Mouse (Mus musculus) heart, postnatal 36 days (tissue): ENCODE measurements around the gene Col4a2. TPM values are rescaled to one million over a fixed set of nuclear protein-coding genes. Genes with fewer than 3 reads are reported as not detected.

Experiments
- DNase-seq, 2 experiments: peaks; one replicate each; pipeline ENCODE4 v3.0.0; 2021 to 2022
- intact Hi-C: fragments of 180-260 bp; cut with DNase I; formaldehyde crosslinking; loops from one replicate; pipeline ENCODE4 v1.15.1; 2025
- total RNA-seq, 2 experiments: library from RNA; stranded (reverse); gene quantifications; 2 replicates each; pipeline ENCODE4 v1.2.3; 2021

Gene Col4a2
- total RNA-seq, result 100 to 1,000 TPM; 228 to 282 TPM

DNA sequence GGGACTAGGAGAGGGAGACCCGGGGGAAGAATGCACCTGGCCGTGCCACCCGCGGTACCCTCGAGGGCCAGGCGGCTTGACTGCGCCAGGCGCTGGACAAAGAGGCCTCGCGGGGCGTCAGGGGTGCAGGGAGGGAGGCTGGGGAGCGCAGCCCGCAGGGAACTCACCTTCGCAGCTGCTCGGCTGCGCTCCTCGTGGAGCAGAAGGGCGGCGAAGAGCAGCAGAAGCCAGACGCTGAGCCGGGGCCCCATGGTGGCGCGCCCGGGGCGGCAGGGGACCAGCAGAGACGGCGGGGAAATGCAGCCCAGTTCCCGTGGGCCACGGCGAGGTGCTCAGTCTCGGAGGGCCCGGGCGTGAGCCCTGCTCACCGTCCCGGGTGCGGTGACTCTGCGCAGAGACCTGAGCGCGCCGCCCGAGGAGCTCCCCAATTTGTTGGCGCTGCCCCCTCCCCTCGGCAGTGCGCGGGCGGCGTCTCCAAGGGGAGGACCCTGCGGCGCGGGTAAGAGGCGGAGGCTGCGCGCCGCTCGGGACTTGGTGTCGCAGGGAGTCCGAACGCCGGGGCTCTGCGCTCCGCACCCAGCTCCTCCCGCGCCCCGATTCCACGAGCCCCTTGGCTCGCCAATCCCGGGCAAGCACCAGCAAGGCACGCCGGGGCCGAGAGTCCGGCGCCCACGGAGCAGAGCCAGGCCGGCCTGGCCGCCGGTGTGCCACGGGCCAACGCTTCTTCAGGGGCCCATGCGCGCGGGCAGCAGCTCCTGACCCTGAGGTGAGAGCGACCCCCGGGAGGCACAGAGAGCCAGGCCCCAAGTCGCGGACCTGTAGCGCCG lies at the start of gene Col4a2, which contains the start of gene Col4a1:
Col4a2 (plus strand) TSS at position 457 of the 827 bp plus-strand sequence.
Col4a1 (minus strand) TSS at position 478 of the 827 bp plus-strand sequence.
- peak; percentile 80 to 86 for DNase-seq
- intact Hi-C loops, result loop anchor here (1.0 to 2.0 kb wide), 2 partner anchors 10 to 60 kb away; no protein-coding TSS in a partner anchor

DNA sequence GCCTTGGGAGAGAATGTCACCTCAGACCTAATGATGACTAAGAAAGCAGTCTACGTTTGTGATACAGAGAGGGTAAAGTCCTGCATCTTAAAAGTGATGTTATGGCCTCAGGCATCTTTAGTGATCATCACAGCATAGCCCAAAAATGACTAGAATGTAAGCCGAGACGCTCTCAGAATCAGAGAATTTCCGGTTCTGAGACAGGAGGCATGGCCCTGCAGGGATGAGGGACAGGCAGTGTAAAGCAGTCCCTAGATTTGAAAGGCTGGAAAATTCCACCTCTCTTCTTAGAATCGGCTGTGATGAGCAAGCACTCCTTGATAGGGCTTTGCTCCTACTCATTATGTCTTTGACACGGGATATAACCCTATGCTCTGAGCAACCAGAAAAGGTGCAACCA lies 48.8 kb upstream of the Col4a2 start:
- intact Hi-C loops, result loop anchor here (5.0 kb wide), 1 partner anchor 33 kb away; no protein-coding TSS in a partner anchor
- DNase-seq, result no peak

DNA sequence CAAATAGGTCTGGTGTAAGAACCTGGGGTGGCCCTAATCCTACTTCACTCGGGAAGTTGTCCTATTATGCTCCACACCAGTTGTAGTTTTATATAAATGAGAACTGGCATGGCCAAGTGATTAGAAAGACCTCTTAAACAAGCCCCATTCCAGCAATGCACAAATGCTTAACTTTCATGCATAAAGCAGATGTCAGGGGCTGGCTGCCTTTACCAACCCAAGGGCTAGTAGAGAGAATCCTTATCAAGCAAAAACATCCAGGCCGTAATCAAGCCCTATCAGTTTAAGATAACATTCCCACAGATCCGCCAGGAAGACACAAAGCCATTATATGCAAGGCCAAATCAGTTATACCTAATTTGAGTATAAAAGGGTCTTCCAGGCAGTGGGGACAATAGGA lies 46.6 kb upstream of the Col4a2 start:
- no peak for DNase-seq
- intact Hi-C loops, result no loop called here

DNA sequence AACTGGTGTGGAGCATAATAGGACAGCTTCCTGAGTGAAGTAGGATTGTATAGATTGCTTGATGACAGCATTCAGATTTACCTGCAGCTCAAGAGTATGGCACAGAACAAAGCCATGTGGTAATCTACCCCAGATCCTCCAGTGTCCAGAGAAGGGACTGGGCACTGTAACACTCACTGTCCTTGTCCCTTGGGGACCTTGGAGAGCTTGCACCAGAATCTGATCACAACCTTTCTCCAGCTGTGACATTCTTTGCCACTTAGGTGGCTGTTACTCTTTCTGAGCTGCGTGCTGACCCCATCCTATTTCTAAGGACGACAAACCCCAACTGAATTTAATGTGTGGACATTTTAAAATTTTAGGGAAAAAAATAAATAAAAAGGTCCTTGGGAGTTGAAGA lies 46.1 kb upstream of the Col4a2 start:
- intact Hi-C loops, result no loop called here
- no peak for DNase-seq

DNA sequence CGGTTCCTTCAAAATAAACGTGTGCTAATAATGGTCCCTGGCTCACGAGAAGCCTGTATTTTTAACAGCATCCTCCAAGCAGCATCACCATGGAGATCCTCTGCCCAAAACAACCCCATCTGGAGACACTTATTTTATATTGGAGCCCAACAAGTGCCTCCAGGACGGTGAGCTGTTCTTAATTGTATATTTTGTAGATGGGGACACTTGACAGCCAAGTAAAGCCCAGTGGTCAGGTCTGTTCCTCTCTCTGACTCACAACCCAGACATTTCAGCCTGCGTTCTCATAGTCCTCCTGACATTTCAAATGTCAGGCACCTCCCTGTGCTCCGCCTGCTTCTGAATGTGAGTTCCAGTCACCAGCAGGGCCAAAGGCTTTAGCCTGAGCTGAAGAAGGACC lies 43.9 kb upstream of the Col4a2 start:
- intact Hi-C loops, result no loop called here
- no peak for DNase-seq

DNA sequence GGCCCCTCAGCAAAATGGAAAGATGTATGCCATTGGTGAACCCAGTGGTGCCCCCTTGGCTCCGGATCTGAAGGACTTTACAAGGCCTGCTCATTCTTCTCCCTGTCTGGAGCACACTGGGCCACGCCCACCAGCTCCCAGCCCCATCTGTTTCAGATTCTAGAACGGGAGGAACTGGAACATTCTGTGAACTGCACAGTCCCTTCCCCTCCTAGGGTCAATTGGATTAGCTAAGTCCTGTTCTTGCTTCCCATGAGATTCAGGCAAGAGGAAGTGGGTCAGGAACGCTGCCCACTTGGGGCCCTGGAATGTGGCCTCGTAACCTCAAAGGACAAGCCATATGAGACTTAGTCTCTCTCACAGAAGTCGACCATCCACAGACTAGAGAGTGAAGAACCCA lies 41.8 kb upstream of the Col4a2 start:
- DNase-seq, result peak; percentile 69 to 73
- intact Hi-C loops, result no loop called here

DNA sequence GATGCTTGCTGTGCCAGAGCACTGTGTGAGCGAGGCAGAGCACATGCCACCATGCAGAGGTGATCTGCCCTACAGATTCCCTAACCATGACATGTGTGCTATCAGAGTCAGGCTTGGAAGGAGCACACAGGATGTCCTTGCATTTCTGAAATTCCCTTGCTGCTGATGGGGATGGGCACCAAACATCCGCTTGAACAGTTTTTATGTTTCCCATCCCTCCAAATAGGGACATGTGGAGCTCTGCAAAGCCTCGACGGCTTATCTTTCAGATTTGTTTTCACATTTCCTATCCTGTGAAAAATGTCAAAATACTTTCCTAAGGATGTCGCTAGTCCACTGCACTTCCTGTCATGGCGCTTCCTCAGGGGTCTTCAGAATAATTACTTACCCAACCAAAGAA lies 40.4 kb upstream of the Col4a2 start:
- DNase-seq, result no peak
- intact Hi-C loops, result no loop called here

DNA sequence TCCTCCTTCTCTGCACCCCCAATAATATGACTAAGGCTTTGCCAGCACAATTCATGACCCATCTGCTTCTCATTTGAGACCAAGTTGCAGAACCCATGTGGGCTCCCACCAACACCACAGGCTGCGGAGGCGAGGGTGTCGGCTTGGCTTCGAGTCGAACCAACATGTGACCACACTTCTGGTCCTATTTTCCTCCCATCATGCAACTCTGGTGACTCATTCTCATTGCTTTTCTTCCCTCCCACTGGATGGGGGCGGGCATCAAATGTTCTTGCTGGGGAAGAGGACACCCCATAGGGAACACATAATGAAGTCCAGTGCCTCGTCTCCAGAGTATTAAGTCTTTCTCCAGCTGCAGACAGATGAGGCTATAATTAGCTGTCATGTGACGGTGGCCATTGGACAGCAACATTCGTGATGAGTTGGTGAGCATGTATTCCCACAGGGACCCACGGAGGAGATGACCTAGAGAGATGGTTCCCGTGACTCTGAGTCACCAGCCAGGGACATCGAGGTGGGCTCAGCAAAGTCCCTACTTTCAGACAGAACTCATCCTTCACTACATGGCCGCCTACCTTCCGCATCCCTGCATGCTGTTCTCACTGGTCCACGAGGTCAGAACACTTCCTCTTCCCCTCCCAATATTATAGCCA lies 39.0 kb upstream of the Col4a2 start:
- DNase-seq, result peak; percentile 69 to 71
- intact Hi-C loops, result no loop called here

DNA sequence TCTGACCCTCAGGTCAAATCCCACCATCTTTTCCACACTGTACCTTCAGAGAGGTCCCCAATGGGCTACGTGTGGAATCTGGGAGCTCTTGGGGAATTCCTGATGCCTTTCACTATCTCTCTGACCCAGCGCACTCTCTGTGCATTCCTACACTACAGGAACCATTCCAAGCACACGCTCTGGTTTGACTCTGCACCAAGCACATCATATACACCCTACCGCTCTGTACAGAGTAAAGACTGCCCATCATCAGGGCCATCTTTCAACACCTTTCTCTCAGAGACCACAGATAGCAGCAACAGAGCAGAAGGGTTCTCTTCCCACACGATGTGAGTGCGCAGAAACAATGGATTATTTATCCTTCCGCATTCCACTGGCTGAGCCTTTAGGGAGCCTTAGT lies 38.2 kb upstream of the Col4a2 start:
- no peak for DNase-seq

DNA sequence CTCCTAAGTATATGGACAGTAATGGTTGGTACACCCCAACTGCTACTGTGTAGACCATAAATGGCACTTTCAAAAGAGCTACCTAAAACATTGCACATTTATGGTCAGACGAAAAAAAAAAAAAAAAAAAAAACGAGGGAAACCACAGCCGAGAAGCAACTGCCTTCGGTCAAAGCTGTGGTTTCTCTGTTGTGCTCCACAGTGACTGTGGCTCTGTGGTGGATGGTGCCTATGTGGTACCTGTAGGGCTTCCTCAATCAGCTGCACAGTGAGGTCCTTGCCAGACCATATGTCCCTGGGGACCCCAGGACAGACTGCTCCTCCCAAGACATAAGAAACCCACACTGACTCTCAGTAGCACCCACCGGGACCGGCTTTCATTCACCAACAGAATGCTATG lies 36.3 kb upstream of the Col4a2 start:
- intact Hi-C loops, result no loop called here
- no peak for DNase-seq

More for the DNA sequence above, 38.2 kb upstream of the Col4a2 start:
- intact Hi-C loops, result no loop called here

DNA sequence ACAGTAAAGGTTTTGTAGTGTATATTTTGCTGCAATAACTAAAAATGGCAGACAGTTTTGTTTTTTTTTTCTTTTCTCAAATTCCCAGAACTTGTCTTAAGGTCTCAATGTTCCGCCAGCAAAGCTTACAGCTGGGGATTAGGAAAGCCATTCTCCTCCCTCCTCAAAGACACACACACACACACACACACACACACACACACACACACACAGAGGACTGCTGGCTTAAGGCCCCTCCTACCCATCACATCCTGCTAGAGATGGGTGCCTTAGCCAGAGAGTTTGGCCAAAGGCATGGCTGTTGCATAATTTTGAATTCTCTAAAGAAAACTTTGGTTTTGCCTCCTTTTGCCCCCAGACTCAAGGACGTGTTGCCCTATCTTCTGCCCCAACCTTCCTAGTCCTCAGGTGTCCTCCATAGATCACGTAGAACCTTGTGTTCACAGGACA lies 35.0 kb upstream of the Col4a2 start:
- intact Hi-C loops, result loop anchor here (2.0 kb wide), 1 partner anchor 33 kb away; no protein-coding TSS in a partner anchor
- DNase-seq, result peak; percentile 53 to 67

DNA sequence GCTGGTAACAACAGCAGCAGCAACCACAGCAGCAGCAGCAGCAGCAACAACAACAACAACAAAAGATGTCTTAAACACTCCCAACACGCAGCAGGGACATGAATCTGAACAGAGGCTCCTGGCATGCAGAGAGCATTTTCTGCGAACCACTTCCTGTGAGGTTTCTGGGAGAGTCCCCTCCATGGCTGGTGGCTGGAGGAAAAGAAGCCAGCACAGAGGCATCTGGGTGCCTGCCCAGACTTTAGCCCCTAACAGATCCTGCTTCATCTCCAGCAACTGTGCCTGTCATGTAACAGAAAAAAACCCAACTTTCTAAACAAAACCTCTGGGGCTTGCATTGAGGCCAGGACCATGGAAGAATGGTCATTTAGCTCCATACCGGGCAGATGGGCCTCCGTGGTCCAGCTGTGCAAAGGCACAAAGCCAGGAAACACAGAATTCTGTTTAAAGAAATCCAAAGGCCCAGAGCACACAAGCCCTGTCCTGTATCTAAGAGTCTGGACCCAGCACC lies 34.4 kb upstream of the Col4a2 start:
- intact Hi-C loops, result loop anchor here (2.0 kb wide), 1 partner anchor 33 kb away; no protein-coding TSS in a partner anchor
- peak; percentile 61 to 70 for DNase-seq

DNA sequence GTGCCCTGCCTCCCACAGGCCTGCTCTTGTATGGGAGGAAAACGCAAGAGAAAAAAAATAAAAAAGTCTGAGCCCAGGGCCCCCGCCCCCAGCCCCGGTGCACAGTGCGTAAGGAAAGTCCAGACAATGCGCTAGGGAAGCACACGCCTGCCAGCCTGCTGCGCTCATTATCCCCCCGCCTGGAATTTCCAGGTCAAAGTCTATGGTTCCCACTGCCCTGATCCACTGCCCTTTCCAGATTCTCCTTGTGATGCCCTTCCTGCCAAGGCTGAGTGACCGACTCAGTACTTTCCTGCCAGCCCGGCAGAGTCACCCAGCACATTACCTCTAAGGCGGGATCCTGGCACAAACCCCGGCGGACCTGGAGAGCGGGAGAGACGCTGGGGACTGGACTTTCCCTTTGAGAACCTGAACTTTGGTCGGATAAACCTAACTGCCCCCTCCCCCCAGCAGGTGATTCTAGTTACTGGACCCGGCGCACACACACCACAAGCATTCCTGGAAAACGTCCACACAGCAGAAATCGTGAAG lies 33.2 kb upstream of the Col4a2 start:
- intact Hi-C loops, result loop anchor here (1.0 to 2.0 kb wide), 2 partner anchors 17 to 31 kb away; no protein-coding TSS in a partner anchor
- DNase-seq, result peak in 1 of 2 experiments; percentile 50

DNA sequence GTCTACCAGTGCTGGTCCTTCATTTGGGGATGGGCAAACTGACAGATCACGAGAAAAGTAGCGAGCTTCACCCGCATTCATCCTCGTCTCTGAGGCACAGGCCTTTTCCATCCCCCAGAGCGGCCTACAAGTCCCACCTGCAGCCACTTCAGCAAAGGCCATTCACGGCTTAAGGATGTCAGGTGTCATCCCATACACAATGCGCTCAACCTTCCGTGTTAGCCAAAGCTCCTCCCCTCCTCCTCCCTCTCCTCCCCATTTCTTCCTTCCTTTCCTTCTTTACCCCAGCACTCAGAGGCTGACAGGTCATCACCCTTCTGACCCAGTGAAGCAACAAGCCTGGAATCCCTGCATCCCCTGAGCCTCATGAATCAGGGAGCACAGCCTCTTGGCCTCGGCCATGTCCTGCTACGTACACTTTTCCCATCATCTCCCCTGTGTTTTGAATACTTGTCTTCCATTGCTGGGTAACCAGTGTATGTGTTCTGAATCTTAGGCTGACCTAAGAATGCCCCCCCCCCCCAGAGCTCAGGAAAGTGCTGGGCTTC lies 31.8 kb upstream of the Col4a2 start:
- DNase-seq, result no peak
- intact Hi-C loops, result no loop called here

DNA sequence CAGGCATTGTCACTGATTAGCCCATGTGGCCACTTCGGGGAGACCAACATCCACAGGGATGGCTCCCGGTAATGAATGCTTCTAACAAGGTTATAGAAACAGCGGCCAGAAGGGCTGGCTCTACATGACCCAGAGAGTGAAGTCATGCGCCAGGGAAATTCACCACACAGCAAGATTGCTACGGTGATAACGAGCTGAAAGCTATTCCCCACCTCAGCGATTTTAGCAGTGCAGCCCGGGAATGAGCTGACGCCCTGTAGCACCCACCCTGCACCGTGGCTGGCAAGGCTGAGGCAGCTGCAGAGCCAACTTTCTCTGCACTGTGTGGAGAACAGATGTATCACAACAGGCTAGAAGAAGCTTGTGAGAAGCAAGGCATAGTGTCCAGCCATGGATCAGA lies 30.5 kb upstream of the Col4a2 start:
- DNase-seq, result no peak
- intact Hi-C loops, result loop anchor here (2.0 kb wide), 1 partner anchor 15 kb away; no protein-coding TSS in a partner anchor

DNA sequence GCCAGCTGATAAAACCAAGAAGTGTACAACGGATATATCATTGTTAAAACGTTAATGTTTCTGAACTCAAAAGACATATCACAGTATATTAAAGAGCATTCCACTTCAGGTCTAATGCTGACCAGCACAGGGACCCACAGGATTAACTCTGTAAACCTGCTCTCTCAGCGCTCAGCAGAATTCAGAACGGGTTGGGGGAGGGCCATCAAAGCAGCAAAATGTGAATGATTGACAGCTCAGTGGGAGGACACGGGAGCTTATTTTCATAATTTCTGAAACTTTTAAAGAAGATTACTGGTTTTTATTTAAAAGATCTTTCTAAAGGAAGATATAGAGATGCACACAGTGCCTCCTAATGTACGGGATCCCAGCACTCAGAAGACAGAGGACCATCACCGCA lies 29.9 kb upstream of the Col4a2 start:
- intact Hi-C loops, result loop anchor here (2.0 kb wide), 1 partner anchor 14 kb away; no protein-coding TSS in a partner anchor
- no peak for DNase-seq

DNA sequence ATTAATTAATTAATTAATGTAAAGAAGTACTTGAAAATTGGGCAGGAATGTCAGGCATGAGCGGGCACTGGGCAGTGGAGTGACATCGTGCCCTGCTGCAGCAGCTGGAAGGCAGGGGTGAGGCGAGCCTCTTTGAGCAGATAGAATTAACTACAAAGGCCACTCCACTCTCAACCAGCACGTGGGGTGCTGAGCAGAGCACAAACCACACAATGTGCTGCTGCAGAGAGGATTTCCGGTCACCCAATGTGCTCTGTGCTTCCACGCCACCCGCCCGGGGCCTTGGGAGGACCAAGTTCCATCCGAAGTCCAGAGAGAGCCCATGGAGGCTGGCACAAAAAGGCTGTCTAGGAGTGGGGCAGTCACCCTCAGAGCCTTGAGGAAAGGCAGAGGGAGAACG lies 29.4 kb upstream of the Col4a2 start:
- intact Hi-C loops, result loop anchor here (2.0 kb wide), 1 partner anchor 14 kb away; no protein-coding TSS in a partner anchor
- peak in 1 of 2 experiments; percentile 41 for DNase-seq

DNA sequence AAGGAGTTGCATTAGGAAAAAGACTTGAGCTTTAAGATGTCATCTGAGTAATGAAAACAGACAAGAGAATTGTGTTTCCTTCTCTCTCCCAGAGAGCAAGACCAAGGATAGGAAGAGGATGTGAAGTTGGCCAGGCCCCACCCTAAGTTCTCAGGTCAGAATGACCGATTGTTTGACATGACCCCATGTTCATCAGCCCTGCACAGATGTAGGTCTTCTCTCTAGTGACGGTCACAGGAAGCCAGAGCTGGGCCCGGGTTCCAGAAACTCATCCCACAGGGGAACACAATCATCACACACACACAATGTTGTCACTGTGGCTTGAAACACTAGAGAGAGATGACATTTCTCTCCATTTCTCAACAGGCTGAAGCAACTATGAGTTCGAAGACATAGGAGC lies 27.2 kb upstream of the Col4a2 start:
- no peak for DNase-seq
- intact Hi-C loops, result no loop called here

DNA sequence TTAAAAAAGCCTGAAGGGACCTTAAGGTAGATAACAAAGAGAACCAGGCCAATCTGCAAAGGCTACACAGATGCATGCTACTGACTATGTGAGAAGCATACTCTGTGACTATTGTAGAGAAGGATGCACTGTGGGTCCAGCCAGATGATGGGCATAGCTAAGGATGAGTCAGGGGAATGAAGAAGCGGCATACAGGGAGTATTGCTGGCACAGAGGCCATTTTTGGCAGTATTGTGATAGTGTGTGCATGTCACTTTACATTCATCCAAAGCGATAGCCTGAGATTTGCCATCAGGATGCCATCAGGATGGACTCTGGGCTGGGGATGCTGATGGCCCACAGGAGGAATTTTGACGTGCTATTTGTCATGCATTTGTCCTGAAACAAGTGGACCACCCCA lies 25.5 kb upstream of the Col4a2 start:
- intact Hi-C loops, result no loop called here
- no peak for DNase-seq

DNA sequence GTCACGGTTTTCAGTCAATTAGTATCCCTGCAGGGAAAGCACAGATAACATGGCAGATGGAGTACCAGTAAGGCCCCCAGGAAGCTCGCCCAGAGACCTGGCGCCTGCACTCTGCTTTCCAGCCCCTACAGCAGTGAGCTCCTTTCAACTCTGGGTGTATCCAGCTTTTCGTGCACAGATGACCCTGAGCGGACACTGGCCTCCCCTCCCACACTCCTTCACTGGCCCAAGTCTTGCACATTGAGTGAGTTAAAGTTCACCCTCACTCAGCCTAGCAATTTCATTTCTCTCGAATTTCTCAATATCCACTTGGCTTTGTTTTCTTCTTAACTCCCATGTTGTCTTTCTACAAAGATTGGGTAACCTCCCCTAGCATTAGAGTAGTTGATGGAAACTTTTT lies 24.3 kb upstream of the Col4a2 start:
- intact Hi-C loops, result no loop called here
- DNase-seq, result no peak

DNA sequence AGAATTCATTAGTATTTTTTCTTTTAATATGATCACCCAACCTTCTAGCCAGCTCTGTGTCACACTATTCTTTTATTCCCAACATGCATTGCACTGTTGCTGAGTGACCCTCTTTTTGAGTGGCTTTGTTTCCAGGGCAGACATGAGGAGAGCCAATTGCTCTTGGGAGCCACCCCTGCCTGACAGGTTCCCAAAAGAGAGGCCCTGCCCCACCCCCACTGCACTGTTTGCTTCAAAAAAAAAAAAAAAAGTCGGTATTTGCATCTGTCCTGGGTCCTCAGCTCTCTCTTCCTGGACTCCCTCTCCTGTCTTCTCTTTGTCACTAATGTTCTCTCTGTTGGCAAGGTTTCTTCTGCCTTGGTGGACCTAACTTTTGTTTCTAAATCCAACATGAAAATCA lies 22.1 kb upstream of the Col4a2 start:
- DNase-seq, result no peak
- intact Hi-C loops, result no loop called here
